8 mouse cellular contexts compared by ENCODE assay signal in genomic region chr5:30913060-30913841, GRCm38 (mm10). TPM values are rescaled to one million over a fixed set of nuclear protein-coding genes. Genes with fewer than 3 reads are reported as not detected.
DNase-seq lines count a peak whose midpoint lies in the region; ATAC-seq lines count a peak whose summit lies in the region.

TSS of gene Emilin1 (plus strand) at chr5:30913402.

- 8% methylated on average over 13 of the region's 13 CpGs for WGBS in embryonic facial prominence, embryonic 14.5 days
- 18% methylated on average over 12 of the region's 13 CpGs for WGBS in heart, embryonic 14.5 days

- peak; percentile 64 for ATAC-seq in embryonic facial prominence, embryonic 14.5 days (ENCODE audit: low read depth)
- peak; percentile 70 for ATAC-seq in heart, embryonic 14.5 days (ENCODE audit: insufficient number of reproducible peaks, insufficient read depth, low FRiP score, low read depth)
- peak; percentile 43 for ATAC-seq in megakaryocyte progenitor cell, adult 5-6 weeks (replicated peaks; ENCODE audit: poor library complexity)
- no peak for ATAC-seq in CD4-positive, CD25-positive, alpha-beta regulatory T cell, adult 4 months

- no peaks in the 10 kb centered on the region for H3K27me3 ChIP-seq in embryonic facial prominence, embryonic 14.5 days (replicated peaks; ENCODE audit: control insufficient read depth, insufficient read depth, low read length)
- H3K27me3 ChIP-seq in heart, embryonic 14.5 days (ENCODE audit: control insufficient read depth, insufficient read depth, low read length), result no peaks in the 10 kb centered on the region

- DNase-seq in adrenal gland, adult 8-10 months, result no peak
- peak; percentile 95 for DNase-seq in embryonic facial prominence, embryonic 14.5 days (ENCODE audit: low spot score)
- DNase-seq in kidney, postnatal 4 days, result peak; percentile 80 to 88
- peak; percentile 70 for DNase-seq in testis, postnatal 10 days (ENCODE audit: low spot score)
- no peak for DNase-seq in layer of hippocampus, postnatal 14 days (ENCODE audit: low spot score in 2 of 2)

- H3K9me3 ChIP-seq in embryonic facial prominence, embryonic 14.5 days (ENCODE audit: control insufficient read depth, low read length), result no peaks in the 10 kb centered on the region
- H3K9me3 ChIP-seq in heart, embryonic 14.5 days (ENCODE audit: control insufficient read depth, low read length), result no peaks in the 10 kb centered on the region

- H3K36me3 ChIP-seq in embryonic facial prominence, embryonic 14.5 days (ENCODE audit: control insufficient read depth, insufficient read depth, low read length), result peaks cover 15% of the 10 kb centered on the region
- H3K36me3 ChIP-seq in heart, embryonic 14.5 days (ENCODE audit: control insufficient read depth, insufficient read depth, low read length), result peaks cover 15% of the 10 kb centered on the region

- peak within 1 kb of the TSS; percentile 58 for H3K4me3 ChIP-seq in embryonic facial prominence, embryonic 14.5 days (ENCODE audit: low read depth, low read length)
- peak within 1 kb of the TSS; percentile 54 to 64 for H3K4me3 ChIP-seq in heart, embryonic 14.5 days (ENCODE audit: control insufficient read depth in 1 of 2, insufficient read depth in 1 of 2, low read depth in 1 of 2, low read length in 2 of 2)

- peaks cover 51% of the 10 kb centered on the region for H3K4me1 ChIP-seq in embryonic facial prominence, embryonic 14.5 days (ENCODE audit: control insufficient read depth, insufficient read depth, low read length)
- H3K4me1 ChIP-seq in heart, embryonic 14.5 days (ENCODE audit: control insufficient read depth in 2 of 2, insufficient read depth in 2 of 2, low read length in 2 of 2), result peaks cover 54 to 70% of the 10 kb centered on the region in 2 experiments

- peak within 1 kb of the TSS; percentile 97 for H3K27ac ChIP-seq in embryonic facial prominence, embryonic 14.5 days (replicated peaks; ENCODE audit: low read depth, low read length)
- H3K27ac ChIP-seq in heart, embryonic 14.5 days (replicated peaks in 1 of 2; ENCODE audit: control insufficient read depth in 1 of 2, insufficient read depth in 1 of 2, low read depth in 2 of 2, low read length in 2 of 2), result peak within 1 kb of the TSS; percentile 94 to 95

- H3K4me2 ChIP-seq in embryonic facial prominence, embryonic 14.5 days (ENCODE audit: low read depth, low read length), result peak within 1 kb of the TSS; percentile 83
- H3K4me2 ChIP-seq in heart, embryonic 14.5 days (ENCODE audit: low read length), result peak within 1 kb of the TSS; percentile 73

- peak within 1 kb of the TSS; percentile 73 for H3K9ac ChIP-seq in embryonic facial prominence, embryonic 14.5 days (ENCODE audit: low read depth, low read length)
- H3K9ac ChIP-seq in heart, embryonic 14.5 days (ENCODE audit: low read length), result peak within 1 kb of the TSS; percentile 83

RNA-seq across cellular contexts. Expression of gene Emilin1, which starts in this region (rescaled TPM):
- 10 to 100 TPM; 48.7 to 62.4 (median 51.8) TPM for total RNA-seq in adrenal gland, adult 8-10 months (2022)
- polyA plus RNA-seq in embryonic facial prominence, embryonic 14.5 days (2014; fragmentation: Nextera tagmentation; extraction: Ambion mirVana), result 200 and 225 TPM in 2 replicates
- 91.8 and 108 TPM in 2 replicates for polyA plus RNA-seq in heart, embryonic 14.5 days (2014; fragmentation: Nextera tagmentation; extraction: Ambion mirVana)
- 49.7 and 64.5 TPM in 2 replicates for total RNA-seq in megakaryocyte progenitor cell, adult 5-6 weeks (2015)
- 98.6 and 99.3 TPM in 2 replicates for total RNA-seq in megakaryocyte progenitor cell, adult 5-6 weeks (2017)
- total RNA-seq in layer of hippocampus, postnatal 14 days (2021), result 1 to 10 TPM; 3.9 to 4.5 TPM
- polyA plus RNA-seq in CD4-positive, CD25-positive, alpha-beta regulatory T cell, adult 4 months (2017; shearing (Covaris generic)), result under 1 TPM; 0.32 to 0.90 TPM

Comparison
In these comparisons a context has a peak if more than half of its experiments do, and no peak if none do; other contexts are left out.
1. RNA of gene Emilin1 (total RNA-seq): 49.7 to 99.3 TPM in megakaryocyte progenitor cell, adult 5-6 weeks and 48.7 to 62.4 TPM in adrenal gland, adult 8-10 months; 3.9 to 4.5 TPM in layer of hippocampus, postnatal 14 days; every median in the first group is over 4 times any median in the second.
2. RNA of gene Emilin1 (polyA plus RNA-seq): 200 to 225 TPM in embryonic facial prominence, embryonic 14.5 days and 91.8 to 108 TPM in heart, embryonic 14.5 days; 0.32 to 0.90 TPM in CD4-positive, CD25-positive, alpha-beta regulatory T cell, adult 4 months; every median in the first group is over 10 times any median in the second.
3. DNase-seq: peak in embryonic facial prominence, embryonic 14.5 days (single experiment), kidney, postnatal 4 days (2 of 2) and testis, postnatal 10 days (single experiment); none in adrenal gland, adult 8-10 months (single experiment) and layer of hippocampus, postnatal 14 days (0 of 2).